Mouse (Mus musculus) limb, embryonic 12.5 days (tissue): ENCODE results near the gene Zfp398. TPM values are rescaled to one million over a fixed set of nuclear protein-coding genes. Genes with fewer than 3 reads are reported as not detected.

ENCODE experiments used
- microRNA counts: library from miRNA; unstranded; fragments of <30 nt; microRNA quantifications from one replicate; lab custom pipeline; 2017
- microRNA-seq: library from miRNA; unstranded; fragments of <30 nt; microRNA quantifications from one replicate; pipeline ENCODE4, GENCODE M21; 2017
- polyA plus RNA-seq: library from polyadenylated mRNA; unstranded; fragments of >200 nt; fragmentation: Nextera tagmentation; extraction: Ambion mirVana; gene quantifications from 2 replicates; pipeline ENCODE4 v1.2.1, GENCODE M21; 2016

Gene Zfp398
- polyA plus RNA-seq, 1 experiment from 2014 or later, result 11.8 TPM

MicroRNA genes within 50 kb of the gene (microRNA counts, 519-probe panel; counts per million panel counts)
- microRNA mmu-miR-704 (lab: Ali Mortazavi, UCI), result not detected

Small RNA genes within 50 kb of the gene (microRNA-seq; reads per million reads assigned to microRNA genes)
- not detected for gene Mir704

Other genes with a start within 250 kb of the Zfp398 start
- 178 and 184 TPM in 2 replicates for gene Ezh2, start 240.3 kb upstream of the Zfp398 start, polyA plus RNA-seq
- 273 and 276 TPM in 2 replicates for gene Pdia4, start 22.2 kb upstream of the Zfp398 start, polyA plus RNA-seq
- 7.1 and 7.2 TPM in 2 replicates for gene Zfp786, start 4.8 kb upstream of the Zfp398 start, polyA plus RNA-seq
- 25.3 and 26.5 TPM in 2 replicates for gene Zfp282, start 41.5 kb downstream of the Zfp398 start, polyA plus RNA-seq
- 20.5 and 20.9 TPM in 2 replicates for gene Zfp212, start 84.8 kb downstream of the Zfp398 start, polyA plus RNA-seq
- gene Zfp956, start 117.7 kb downstream of the Zfp398 start, polyA plus RNA-seq, result 12.3 and 13.3 TPM in 2 replicates
- gene Zfp777, start 213.2 kb downstream of the Zfp398 start, polyA plus RNA-seq, result 10.3 and 10.8 TPM in 2 replicates